13 mouse cellular contexts compared by ENCODE assay signal in genomic region chr12:12177264-12178043, GRCm38 (mm10).
DNase-seq lines count a peak whose midpoint lies in the region; ATAC-seq and TF ChIP-seq lines count a peak whose summit lies in the region.
"Had no signal": no experiment of that assay in that cellular context is flagged by ENCODE, and none has a peak within 500 bp of the region (broad histone marks: within the 10 kb centered on the region; RNA-seq: fewer than 3 reads in every experiment).

No protein-coding gene starts in this region.

- no peak overlapping the region for H3K4me3 ChIP-seq in layer of hippocampus, adult 2 months
- no peak overlapping the region for H3K4me3 ChIP-seq in forebrain, embryonic 12.5 days (replicated peaks)
- no peak overlapping the region for H3K4me3 ChIP-seq in midbrain, embryonic 15.5 days
- H3K4me3 ChIP-seq: myocyte had no signal

- H3K27ac ChIP-seq in layer of hippocampus, adult 2 months, result peak overlapping the region; percentile 91
- no peak overlapping the region for H3K27ac ChIP-seq in forebrain, embryonic 12.5 days
- no peak overlapping the region for H3K27ac ChIP-seq in midbrain, embryonic 15.5 days
- H3K27ac ChIP-seq: liver, embryonic 12.5 days had no signal

- H3K9ac ChIP-seq in forebrain, embryonic 12.5 days, result no peak overlapping the region
- no peak overlapping the region for H3K9ac ChIP-seq in midbrain, embryonic 15.5 days
- H3K9ac ChIP-seq: liver, embryonic 12.5 days had no signal

- WGBS in forebrain, embryonic 12.5 days, result 70% methylated on average over 6 of the region's 6 CpGs
- 64% methylated on average over 6 of the region's 6 CpGs for WGBS in midbrain, embryonic 15.5 days

- peak; percentile 24; the same call in 1 of the 2 replicates for ATAC-seq in forebrain, embryonic 12.5 days (ENCODE audit: low FRiP score)
- peak; percentile 12; the same call in 1 of the 2 replicates for ATAC-seq in midbrain, embryonic 15.5 days (replicated peaks)
- no peak for ATAC-seq in megakaryocyte-erythroid progenitor cell, adult 5-6 weeks (replicated peaks; ENCODE audit: low FRiP score, low TSS enrichment, poor library complexity, severe bottlenecking)

- no peak overlapping the region for H3K4me2 ChIP-seq in forebrain, embryonic 12.5 days
- H3K4me2 ChIP-seq in midbrain, embryonic 15.5 days, result no peak overlapping the region

- no peaks in the 10 kb centered on the region for H3K9me3 ChIP-seq in forebrain, embryonic 12.5 days
- H3K9me3 ChIP-seq in midbrain, embryonic 15.5 days, result no peaks in the 10 kb centered on the region
- H3K9me3 ChIP-seq: liver, embryonic 12.5 days had no signal

- peak; percentile 7 for DNase-seq in embryo, embryonic 10 days (ENCODE audit: low spot score)
- no peak for DNase-seq in embryo, embryonic 9.5 days (ENCODE audit: extremely low spot score)
- no peak for DNase-seq in layer of hippocampus, adult 2 months (ENCODE audit: low spot score in 2 of 2)
- no peak for DNase-seq in layer of hippocampus, adult 8-10 months (ENCODE audit: low spot score in 2 of 2)
- no peak for DNase-seq in spleen, postnatal 36 days (ENCODE audit: low spot score in 2 of 2)
- DNase-seq: kidney, adult 8-10 months; retina, postnatal 1 day; thymus, adult 2 months had no signal

- no peaks in the 10 kb centered on the region for H3K27me3 ChIP-seq in forebrain, embryonic 12.5 days
- no peaks in the 10 kb centered on the region for H3K27me3 ChIP-seq in midbrain, embryonic 15.5 days (replicated peaks)
- H3K27me3 ChIP-seq: liver, embryonic 12.5 days had no signal

- peaks cover 16% of the 10 kb centered on the region for H3K4me1 ChIP-seq in forebrain, embryonic 12.5 days
- peaks cover 11% of the 10 kb centered on the region for H3K4me1 ChIP-seq in midbrain, embryonic 15.5 days

- no peaks in the 10 kb centered on the region for H3K36me3 ChIP-seq in forebrain, embryonic 12.5 days (replicated peaks)
- H3K36me3 ChIP-seq in midbrain, embryonic 15.5 days (replicated peaks), result no peaks in the 10 kb centered on the region
- H3K36me3 ChIP-seq: liver, embryonic 12.5 days had no signal

- TF ChIP-seq CTCF in layer of hippocampus, adult 2 months (conservative IDR thresholded peaks at IDR 0.05), result no peak
